Mouse (Mus musculus) 3T3-L1 (cell line): ENCODE measurements around the gene Pip5k1c.

Experiments used
- DNase-seq: peaks from one replicate; pipeline ENCODE4 v3.0.0-alpha.2; 2015; ENCODE audit warnings: low read depth, low spot score

Gene Pip5k1c

GRCm38 (mm10) chr10:81323141-81323775 lies 30.5 kb downstream of the Pip5k1c start:
- no peak for DNase-seq

- no peak for DNase-seq
Measured at GRCm38 (mm10) chr10:81323791-81324530, 31.2 kb downstream of the Pip5k1c start.

GRCm38 (mm10) chr10:81325176-81325575 lies 32.4 kb downstream of the Pip5k1c start:
- no peak for DNase-seq

- no peak for DNase-seq
Measured at GRCm38 (mm10) chr10:81325781-81326180, 33.0 kb downstream of the Pip5k1c start.

DNA sequence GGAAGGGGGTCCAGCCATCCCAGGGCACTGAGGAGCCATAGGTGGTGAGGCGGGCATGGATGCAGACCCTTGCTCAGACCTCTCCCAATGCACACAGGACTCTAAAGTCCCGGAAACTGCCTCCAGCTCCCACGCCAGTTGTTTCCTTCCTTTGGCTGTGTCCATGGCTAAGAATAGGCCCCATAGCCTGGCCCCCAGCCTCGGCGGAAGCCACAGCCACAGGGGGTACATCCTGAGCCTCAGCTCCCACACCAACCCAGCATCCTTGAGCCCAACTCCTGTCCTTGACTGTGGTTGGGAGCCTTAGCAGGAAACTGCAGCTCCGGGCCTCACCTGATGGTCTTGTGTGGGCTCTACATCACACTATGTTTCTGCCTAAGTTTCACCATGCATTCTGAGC lies 34.1 kb downstream of the Pip5k1c start:
- no peak for DNase-seq

GRCm38 (mm10) chr10:81327959-81328358 lies 35.2 kb downstream of the Pip5k1c start:
- no peak for DNase-seq

DNA sequence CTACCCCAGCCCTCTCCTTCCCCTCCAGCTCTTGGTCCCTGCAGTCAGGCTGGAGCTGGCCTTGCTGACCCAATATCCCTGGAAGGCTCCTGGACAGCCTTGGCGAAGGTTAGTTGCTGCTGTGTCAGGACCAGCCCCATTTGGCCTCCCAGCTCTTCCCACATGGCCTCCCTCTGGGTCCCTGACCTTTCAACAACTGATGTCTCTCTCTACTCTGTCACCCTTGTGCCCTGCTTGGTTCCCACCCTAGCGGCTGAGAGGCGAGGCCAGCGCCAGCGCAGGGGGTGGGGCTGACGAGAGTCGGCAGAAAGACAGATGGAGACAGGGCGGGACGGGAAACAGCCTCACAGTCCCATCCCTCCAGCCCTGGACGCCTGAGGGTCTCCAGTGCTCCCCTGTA lies 35.6 kb downstream of the Pip5k1c start, which contains the start of gene Tbxa2r:
Tbxa2r (plus strand) TSS at position 346 of the 400 bp plus-strand sequence.
- DNase-seq: no peak

- DNase-seq: peak; percentile 86
Measured at GRCm38 (mm10) chr10:81329194-81329975, 36.6 kb downstream of the Pip5k1c start.

DNA sequence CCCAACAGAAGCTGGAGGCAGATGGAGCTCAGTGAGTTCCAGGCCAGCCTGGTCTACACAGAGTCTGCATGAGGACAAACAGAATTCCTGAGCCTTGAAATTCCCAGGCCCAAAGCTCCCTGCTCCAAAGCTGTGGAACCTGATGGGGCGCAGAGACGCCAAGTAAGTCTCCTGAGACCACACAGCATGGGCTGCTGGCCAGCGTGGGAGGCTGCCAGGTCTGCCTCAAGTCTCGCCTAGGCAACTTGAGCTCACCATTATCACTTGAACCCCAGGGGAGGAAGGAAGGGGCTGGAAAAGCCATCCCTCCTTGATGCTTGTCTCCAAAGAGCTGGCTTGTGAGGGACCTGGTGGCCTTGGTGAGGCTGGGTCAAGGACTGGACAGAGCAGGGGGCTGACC lies 37.2 kb downstream of the Pip5k1c start:
- peak; percentile 51 for DNase-seq

DNA sequence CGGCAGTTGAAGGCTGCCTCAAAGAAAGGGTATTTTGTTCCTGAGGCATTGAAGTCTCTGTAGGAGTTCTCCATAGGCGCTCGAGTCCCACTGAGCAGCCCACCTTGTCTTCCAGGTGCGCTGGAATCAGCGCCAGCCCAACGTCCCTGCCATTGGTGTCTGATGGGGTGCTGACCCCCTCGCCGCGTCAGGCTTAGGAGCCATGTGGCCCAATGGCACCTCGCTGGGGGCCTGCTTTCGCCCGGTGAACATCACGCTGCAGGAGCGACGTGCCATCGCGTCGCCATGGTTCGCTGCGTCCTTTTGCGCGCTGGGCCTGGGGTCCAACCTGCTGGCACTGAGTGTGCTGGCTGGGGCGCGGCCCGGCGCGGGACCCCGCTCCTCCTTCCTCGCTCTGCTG lies 39.5 kb downstream of the Pip5k1c start:
- DNase-seq: no peak

GRCm38 (mm10) chr10:81334324-81334723 lies 41.6 kb downstream of the Pip5k1c start:
- no peak for DNase-seq

- no peak for DNase-seq
Measured at GRCm38 (mm10) chr10:81335393-81336340, 42.9 kb downstream of the Pip5k1c start.

- no peak for DNase-seq
Measured at GRCm38 (mm10) chr10:81336558-81336957, 43.8 kb downstream of the Pip5k1c start.

DNA sequence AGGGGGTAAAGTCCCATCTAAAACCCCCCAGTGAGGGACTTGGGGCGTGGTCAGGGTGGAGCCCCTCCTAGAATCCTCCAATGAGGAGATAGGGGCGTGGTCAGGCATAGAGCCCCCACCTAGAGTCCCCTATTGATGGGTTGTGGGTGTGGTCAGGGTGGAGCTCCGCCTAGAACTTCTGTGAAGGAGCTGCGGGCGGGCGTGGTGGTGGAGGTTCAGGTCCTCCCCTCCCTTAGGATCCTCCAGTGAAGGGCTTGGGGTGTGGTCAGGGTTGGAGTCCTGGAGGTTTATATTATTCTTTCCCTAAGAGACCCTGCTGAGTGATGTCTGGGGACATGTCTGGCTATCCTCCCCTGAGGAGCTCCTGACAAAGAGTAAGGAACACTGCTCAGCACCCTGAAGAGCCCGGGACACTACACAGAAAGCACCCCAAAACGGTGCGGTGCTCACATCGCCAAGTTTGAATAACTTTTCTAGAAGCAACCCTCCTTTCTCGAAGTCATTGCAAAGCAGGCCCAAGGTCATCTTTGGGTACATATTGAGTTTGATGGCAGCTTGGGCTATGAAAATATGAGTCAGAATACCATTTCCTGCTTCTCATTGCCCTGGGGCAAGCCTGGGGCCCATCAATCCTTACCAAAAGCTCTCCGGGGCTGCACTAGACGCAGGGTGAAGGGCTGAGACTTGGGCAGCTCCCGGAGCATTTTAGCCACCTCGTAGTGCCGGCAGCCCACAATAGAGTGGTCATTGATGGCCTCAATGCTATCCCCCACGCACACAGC lies 48.0 kb downstream of the Pip5k1c start:
- peak; percentile 65 for DNase-seq

DNA sequence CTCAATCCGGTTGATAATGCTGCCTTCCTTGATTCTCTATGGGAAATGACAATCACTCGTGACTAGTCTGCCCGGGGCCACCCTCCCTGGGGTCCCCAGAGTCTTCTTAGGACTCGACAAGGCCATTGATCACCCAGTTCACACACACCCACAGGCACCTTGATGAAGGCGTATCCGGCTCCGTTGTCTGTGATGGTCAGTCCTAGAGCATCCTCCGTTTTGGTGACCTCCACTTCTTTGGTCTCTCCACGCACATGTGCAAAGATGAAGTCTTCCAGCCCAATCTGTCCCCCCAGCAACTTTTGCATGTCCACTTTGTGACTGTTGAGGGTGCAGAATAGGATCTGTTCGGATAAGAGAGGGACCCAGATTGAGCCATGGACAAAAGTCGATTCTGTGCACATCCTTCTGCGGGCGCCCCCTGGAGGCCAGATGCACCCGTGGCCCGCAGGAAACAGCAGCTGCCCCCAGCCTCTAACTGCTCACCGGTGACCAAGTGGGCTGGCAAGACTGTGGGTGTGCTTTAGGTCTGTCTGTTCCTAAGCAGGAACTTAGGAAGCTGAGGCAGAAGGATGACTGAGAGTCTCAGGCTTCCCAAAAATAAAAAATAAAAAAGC lies 48.7 kb downstream of the Pip5k1c start:
- DNase-seq: peak; percentile 69

- DNase-seq: no peak
Measured at GRCm38 (mm10) chr10:81342686-81343505, 50.1 kb downstream of the Pip5k1c start, which contains the start of gene Gipc3. Gene Gipc3, minus strand, starts transcription at chr10:81343266.

- DNase-seq: no peak
Measured at GRCm38 (mm10) chr10:81344421-81345161, 51.8 kb downstream of the Pip5k1c start.

- no peak for DNase-seq
Measured at GRCm38 (mm10) chr10:81345162-81345534, 52.4 kb downstream of the Pip5k1c start.
